In the genomic region with DNA sequence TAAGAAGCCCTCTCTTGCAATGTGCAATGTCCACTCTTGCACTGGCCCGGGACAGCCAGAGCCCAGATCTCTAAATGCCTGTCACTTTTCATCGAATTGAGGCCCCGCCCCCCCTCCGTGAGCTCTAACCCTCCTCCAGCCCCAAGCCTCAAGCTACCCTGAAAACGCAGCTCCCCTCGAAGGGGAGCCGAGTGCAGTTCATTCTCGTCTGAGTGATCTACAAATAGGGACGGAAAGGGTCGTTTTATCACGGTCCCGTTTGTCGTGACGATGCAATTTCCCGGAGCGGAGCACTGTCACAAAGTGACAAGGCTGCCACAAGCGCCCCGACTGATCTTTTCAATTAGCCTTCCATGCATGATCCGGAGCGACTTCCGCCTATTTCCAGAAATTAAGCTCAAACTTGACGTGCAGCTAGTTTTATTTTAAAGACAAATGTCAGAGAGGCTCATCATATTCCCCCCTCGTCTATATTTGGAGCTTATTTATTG, we compare ENCODE assay signal across 8 mouse cellular contexts. TPM values are rescaled to one million over a fixed set of nuclear protein-coding genes. Genes with fewer than 3 reads are reported as not detected.
DNase-seq lines count a peak whose midpoint lies in the region; ATAC-seq and TF ChIP-seq lines count a peak whose summit lies in the region.

No protein-coding gene starts in this region.

- 0 out of 2 replicates have a peak overlapping the region, but pooled peaks have one; percentile 11 for H3K4me2 ChIP-seq in heart, embryonic 15.5 days
- peak overlapping the region; percentile 61 for H3K4me2 ChIP-seq in hindbrain, embryonic 12.5 days (replicated peaks)
- H3K4me2 ChIP-seq in myocyte (ENCODE audit: low read depth), result peak overlapping the region; percentile 52

- peaks cover 94% of the 10 kb centered on the region for H3K27me3 ChIP-seq in heart, embryonic 15.5 days
- H3K27me3 ChIP-seq in hindbrain, embryonic 12.5 days, result peaks cover 84% of the 10 kb centered on the region
- no peaks in the 10 kb centered on the region for H3K27me3 ChIP-seq in myocyte (ENCODE audit: control insufficient read depth, insufficient read depth, insufficient read length)

- H3K27ac ChIP-seq in heart, embryonic 15.5 days, result no peak overlapping the region
- H3K27ac ChIP-seq in hindbrain, embryonic 12.5 days, result 0 out of 2 replicates have a peak overlapping the region, but pooled peaks have one; percentile 40

- no peaks in the 10 kb centered on the region for H3K36me3 ChIP-seq in heart, embryonic 15.5 days
- H3K36me3 ChIP-seq in hindbrain, embryonic 12.5 days, result no peaks in the 10 kb centered on the region
- H3K36me3 ChIP-seq in myocyte (ENCODE audit: control insufficient read depth, insufficient read depth), result no peaks in the 10 kb centered on the region

- H3K9me3 ChIP-seq in heart, embryonic 15.5 days (replicated peaks), result no peaks in the 10 kb centered on the region
- H3K9me3 ChIP-seq in hindbrain, embryonic 12.5 days (replicated peaks), result no peaks in the 10 kb centered on the region

- no peak for ATAC-seq in heart, embryonic 15.5 days (replicated peaks; ENCODE audit: insufficient number of reproducible peaks, insufficient read depth, low FRiP score, low read depth)
- ATAC-seq in hindbrain, embryonic 12.5 days (ENCODE audit: low FRiP score), result peak; percentile 23; the same call in 1 of the 2 replicates

- no peak overlapping the region for H3ac ChIP-seq in myocyte (ENCODE audit: control insufficient read depth, insufficient read length)

- DNase-seq in heart, adult 8-10 months (ENCODE audit: low spot score), result no peak
- DNase-seq in cerebellum, adult 9-10 months, result peak; percentile 78
- no peak for DNase-seq in adrenal gland, postnatal 25 days
- no peak for DNase-seq in left cerebral cortex, postnatal 10 days (ENCODE audit: extremely low spot score in 1 of 2, low spot score in 2 of 2)
- DNase-seq in adipocyte (ENCODE audit: low spot score), result no peak

- H3K4me3 ChIP-seq in heart, embryonic 15.5 days, result 0 out of 2 replicates have a peak overlapping the region, but pooled peaks have one; percentile 8
- peak overlapping the region; percentile 51 for H3K4me3 ChIP-seq in hindbrain, embryonic 12.5 days
- no peak overlapping the region for H3K4me3 ChIP-seq in myocyte

- H3K79me2 ChIP-seq in myocyte (ENCODE audit: control insufficient read depth, insufficient read depth), result no peaks in the 10 kb centered on the region

- intact Hi-C loops in left cerebral cortex, postnatal 10 days (cut with DNase I), result loop anchor here (10.0 kb wide), 1 partner anchor 223 kb away; a partner anchor contains a TSS

- 2% methylated on average over 23 of the region's 23 CpGs for WGBS in heart, embryonic 15.5 days
- under 1% methylated on average over 23 of the region's 23 CpGs for WGBS in hindbrain, embryonic 12.5 days

- no peak for TF ChIP-seq POLR2A in myocyte (IDR thresholded peaks at IDR 0.05; ENCODE audit: insufficient read length, low read depth)

- no peak overlapping the region for H3K9ac ChIP-seq in heart, embryonic 15.5 days
- H3K9ac ChIP-seq in hindbrain, embryonic 12.5 days, result peak overlapping the region; percentile 49

- H3K4me1 ChIP-seq in heart, embryonic 15.5 days (replicated peaks), result peaks cover 5% of the 10 kb centered on the region
- H3K4me1 ChIP-seq in hindbrain, embryonic 12.5 days, result peaks cover 39% of the 10 kb centered on the region

TF ChIP-seq in myocyte, 11 proteins besides CTCF, POLR2A, EP300 and RAD21:
- TF ChIP-seq REST (IDR thresholded peaks at IDR 0.05; ENCODE audit: insufficient read depth, insufficient read length) (no peak), MYOD1 (IDR thresholded peaks at IDR 0.05; ENCODE audit: control insufficient read depth in 1 of 3, insufficient read length in 2 of 3, low read depth in 2 of 3) (no peak), POLR2AphosphoS2 (IDR thresholded peaks at IDR 0.05; ENCODE audit: insufficient read length, low read depth) (no peak), E2F4 (IDR thresholded peaks at IDR 0.05; ENCODE audit: insufficient read depth) (no peak), SRF (IDR thresholded peaks at IDR 0.05; ENCODE audit: control insufficient read depth, insufficient read length, low read depth) (no peak), MAX (IDR thresholded peaks at IDR 0.05; ENCODE audit: low read depth) (no peak), USF1 (IDR thresholded peaks at IDR 0.05; ENCODE audit: low read depth) (no peak)
TF ChIP-seq in myocyte: peak in this region for 0.

RNA-seq across cellular contexts. Expression of a gene that starts 13.4 kb away (rescaled TPM):
- 0.05 and 0.18 TPM in 2 replicates for polyA plus RNA-seq in heart, embryonic 15.5 days (2015; fragmentation: Nextera tagmentation; extraction: Ambion mirVana)
- total RNA-seq in heart, adult 8-10 months (2022), result not detected
- 17.9 and 20.1 TPM in 2 replicates for polyA plus RNA-seq in hindbrain, embryonic 12.5 days (2016; fragmentation: Nextera tagmentation; extraction: Ambion mirVana)
- 0.37 TPM for polyA plus RNA-seq in myocyte (2012; fragmentation: generic; extraction: Trizol)
- not detected in 2 replicates for total RNA-seq in adrenal gland, postnatal 25 days (2021)
- total RNA-seq in left cerebral cortex, postnatal 10 days (2021), result 1 to 10 TPM; 7.0 to 7.5 TPM

Comparison
In these comparisons a context has a peak if more than half of its experiments do, and no peak if none do; other contexts are left out.
1. H3K4me2 ChIP-seq: peak in every context shown above with its lines; median percentile 61 in hindbrain, embryonic 12.5 days; 52 in myocyte; 11 in heart, embryonic 15.5 days.